Mouse (Mus musculus) common myeloid progenitor, adult 5-6 weeks (primary cell): Measurements from ENCODE around the gene Nacc2. TPM values are rescaled to one million over a fixed set of nuclear protein-coding genes. Genes with fewer than 3 reads are reported as not detected.

Experiments used
- ATAC-seq: replicated peaks from 2 replicates; pipeline ENCODE4 v1.8.0; 2016; ENCODE audit warnings: low read depth, mild to moderate bottlenecking, moderate TSS enrichment, inconsistent platforms; ENCODE audit not compliant: poor library complexity, severe bottlenecking
- total RNA-seq: library from RNA; stranded (forward); fragments of 200-1000, 187-1606 nt; gene quantifications from 2 replicates; pipeline ENCODE4 v1.2.3, GENCODE M21; 2017

Nacc2 gene
- total RNA-seq: 0.87 and 4.1 TPM in 2 replicates

- no peak for ATAC-seq
Measured at GRCm38 (mm10) chr2:26123079-26123648, at the start of gene Nacc2. Gene Nacc2 (minus strand): TSS chr2:26123220.

GRCm38 (mm10) chr2:26172166-26172565 is 49.1 kb upstream of the Nacc2 start:
- ATAC-seq: no peak

DNA sequence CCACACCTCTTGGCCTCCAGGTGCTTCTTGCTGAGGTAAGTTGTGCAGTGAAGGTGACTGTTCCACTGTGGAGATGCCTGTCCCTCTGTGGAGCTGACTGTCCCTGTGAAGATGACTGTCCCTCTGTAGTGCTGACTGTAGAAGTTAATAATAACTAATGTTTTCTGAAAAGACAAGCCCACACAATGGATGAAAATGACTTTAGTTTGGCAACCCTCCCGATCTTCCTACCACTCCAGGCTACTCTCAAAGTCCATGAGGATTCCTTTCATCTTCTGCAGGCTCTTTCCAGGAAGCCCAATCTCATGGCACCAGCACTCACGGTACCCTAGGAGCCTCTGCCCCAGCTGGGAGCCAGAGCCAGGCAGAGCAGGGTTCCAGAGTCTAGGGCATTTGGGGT is 47.4 kb upstream of the Nacc2 start:
- ATAC-seq: no peak

DNA sequence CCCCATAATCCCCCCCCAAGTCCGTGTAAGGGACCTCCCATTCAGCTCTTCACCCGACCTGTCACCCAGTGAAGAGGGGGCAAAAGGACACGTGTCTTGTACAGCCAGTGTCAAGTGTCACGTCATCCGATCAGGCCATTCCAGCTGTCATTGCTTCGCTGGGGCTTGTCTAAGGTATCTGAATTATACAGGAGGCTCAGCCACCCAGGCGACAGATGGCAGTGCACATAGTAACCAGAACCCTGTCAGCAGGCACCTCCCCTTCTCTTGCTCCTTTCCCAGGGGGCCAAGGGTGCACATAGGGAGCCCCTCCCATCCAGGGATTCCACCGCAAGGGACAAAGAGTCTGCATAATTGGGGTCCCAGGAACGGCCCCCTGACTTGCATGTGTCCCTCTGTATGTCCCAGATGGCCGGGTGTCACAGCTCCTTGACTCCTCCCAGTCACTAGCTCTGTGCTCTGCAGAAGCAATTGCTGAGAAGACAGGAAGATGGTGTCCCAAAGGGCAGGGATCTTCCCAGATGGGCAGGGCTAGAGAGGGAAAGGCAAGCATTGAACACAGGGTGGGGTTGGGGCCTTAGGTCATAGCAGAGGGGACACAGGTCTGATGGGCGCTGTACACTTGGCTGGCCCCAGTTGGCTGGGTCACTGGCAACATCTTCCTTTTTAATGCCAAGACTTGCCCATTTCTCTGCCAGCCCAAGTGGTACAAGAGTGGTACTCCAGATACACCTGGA is 46.0 kb upstream of the Nacc2 start:
- no peak for ATAC-seq

GRCm38 (mm10) chr2:26166890-26167289 is 43.9 kb upstream of the Nacc2 start:
- ATAC-seq: no peak

GRCm38 (mm10) chr2:26158064-26158463 is 35.0 kb upstream of the Nacc2 start:
- ATAC-seq: no peak

DNA sequence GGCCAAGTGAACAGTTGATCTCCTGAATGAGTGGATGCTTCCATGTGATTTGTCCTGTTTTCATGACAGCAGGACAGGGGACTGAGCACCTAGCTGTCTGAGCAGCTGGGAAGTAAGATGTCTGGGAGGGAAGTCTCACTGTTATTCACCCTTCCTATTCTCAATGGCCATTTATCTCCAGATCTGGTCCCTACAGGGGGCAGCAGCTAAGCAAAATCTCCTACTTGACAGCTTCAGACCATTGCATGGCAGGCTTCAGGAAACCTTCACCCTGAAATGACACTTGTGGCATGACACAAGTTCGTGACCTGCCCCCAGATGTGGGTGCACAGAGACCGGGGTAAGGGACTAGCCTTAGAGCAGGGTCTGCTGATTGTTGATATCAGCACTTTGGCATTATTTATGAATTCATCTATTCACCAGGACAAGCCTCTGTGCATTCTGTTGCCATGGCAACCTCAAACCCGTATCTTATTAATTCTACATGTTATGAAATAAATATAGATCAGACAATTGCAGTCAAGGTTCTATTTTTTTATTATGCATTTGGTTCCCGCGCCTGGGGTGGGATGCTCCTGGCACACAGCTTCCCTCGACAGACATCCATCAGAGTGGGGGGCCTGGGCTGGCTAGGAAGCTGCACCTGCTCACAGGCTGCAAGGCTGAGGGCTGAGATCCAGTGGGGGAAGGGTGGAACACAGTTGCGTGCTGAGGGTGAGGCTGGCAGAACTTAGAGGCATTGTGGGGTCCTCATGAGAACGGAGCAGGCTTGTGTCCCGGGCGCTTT is 33.4 kb upstream of the Nacc2 start:
- ATAC-seq: no peak

DNA sequence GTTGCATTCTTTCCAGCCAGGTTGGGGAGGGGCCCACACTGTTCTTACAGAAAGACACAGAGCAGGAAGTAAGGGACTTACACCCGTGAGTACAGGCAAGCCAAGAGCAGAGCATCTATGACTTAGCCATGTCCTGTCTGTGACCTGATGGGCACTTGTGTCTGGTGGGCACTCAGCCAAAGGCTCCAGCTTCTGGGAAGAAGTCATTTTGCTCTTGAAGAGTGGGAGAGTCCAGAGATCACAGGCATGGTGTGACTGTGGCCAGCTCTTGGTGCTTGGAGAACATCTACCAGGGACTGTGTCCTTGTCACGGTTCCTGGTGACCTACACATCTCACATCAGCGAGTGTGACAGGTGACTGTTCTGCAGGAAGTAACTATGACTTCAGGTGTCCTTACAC is 32.7 kb upstream of the Nacc2 start:
- ATAC-seq: no peak

- ATAC-seq: peak; percentile 64
Measured at GRCm38 (mm10) chr2:26154586-26154985, 31.6 kb upstream of the Nacc2 start.

- ATAC-seq: peak; percentile 61
Measured at GRCm38 (mm10) chr2:26153909-26154340, 30.9 kb upstream of the Nacc2 start.

- peak; percentile 46; the same call in 1 of the 2 replicates for ATAC-seq
Measured at GRCm38 (mm10) chr2:26153295-26153694, 30.3 kb upstream of the Nacc2 start.

GRCm38 (mm10) chr2:26147706-26148370 is 24.8 kb upstream of the Nacc2 start:
- ATAC-seq: no peak

GRCm38 (mm10) chr2:26146337-26147042 is 23.5 kb upstream of the Nacc2 start:
- ATAC-seq: no peak

- no peak for ATAC-seq
Measured at GRCm38 (mm10) chr2:26145113-26145512, 22.1 kb upstream of the Nacc2 start.

DNA sequence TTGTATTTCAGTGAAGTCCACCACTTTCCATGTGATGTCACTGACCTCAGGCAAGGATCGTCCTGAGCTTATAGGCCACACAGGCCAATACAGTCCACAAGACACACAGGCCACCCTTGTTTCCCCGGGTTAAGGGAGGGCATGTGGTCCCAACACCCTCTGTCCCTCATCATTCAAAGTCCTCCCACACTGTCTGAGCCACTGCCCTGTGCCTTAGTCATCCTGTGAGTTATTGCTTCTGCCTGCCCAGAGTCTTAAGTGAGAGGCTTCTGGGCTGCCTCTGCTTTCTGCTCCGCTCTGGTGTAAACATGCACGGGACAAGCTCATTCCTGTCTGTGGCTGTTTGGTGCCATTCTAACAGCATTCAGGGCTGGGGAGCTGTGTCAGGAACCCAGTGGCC is 21.3 kb upstream of the Nacc2 start:
- no peak for ATAC-seq

- ATAC-seq: no peak
Measured at GRCm38 (mm10) chr2:26143556-26143955, 20.5 kb upstream of the Nacc2 start.

GRCm38 (mm10) chr2:26142986-26143385 is 20.0 kb upstream of the Nacc2 start:
- ATAC-seq: no peak

- ATAC-seq: no peak
Measured at GRCm38 (mm10) chr2:26141893-26142635, 19.0 kb upstream of the Nacc2 start.

GRCm38 (mm10) chr2:26140903-26141302 is 17.9 kb upstream of the Nacc2 start:
- ATAC-seq: peak; percentile 16
